Mouse (Mus musculus) thymus, adult 2 months (tissue): ENCODE measurements around the gene Psmd4.

Experiments
- CTCF ChIP-seq: fragments of 200-500 bp; IDR thresholded peaks from 2 replicates; pipeline ENCODE4 v1.5.1; 2012; ENCODE audit warnings: mild to moderate bottlenecking, control low read depth, low read length, moderate library complexity, borderline replicate concordance; ENCODE audit not compliant: control insufficient read depth, poor library complexity, insufficient read depth; ENCODE audit errors: extremely low read depth
- POLR2A ChIP-seq: fragments of 200-500 bp; IDR thresholded peaks from 2 replicates; pipeline ENCODE4 v1.6.1; 2012; ENCODE audit warnings: mild to moderate bottlenecking, low read length, control low read depth, moderate library complexity; ENCODE audit not compliant: control insufficient read depth, poor library complexity, insufficient read depth; ENCODE audit errors: extremely low read depth

- TF ChIP-seq CTCF (no peak), POLR2A (no peak)
Observed at GRCm38 (mm10) chr3:95066095-95066494, 23.7 kb upstream of the Psmd4 start.
